Mouse (Mus musculus): ENCODE measurements around the gene Mrm1. TPM values are rescaled to one million over a fixed set of nuclear protein-coding genes. Genes with fewer than 3 reads are reported as not detected.

The Mrm1 gene
- polyA plus RNA-seq, 1 experiment from 2014 or later, result 11.0 TPM

DNA sequence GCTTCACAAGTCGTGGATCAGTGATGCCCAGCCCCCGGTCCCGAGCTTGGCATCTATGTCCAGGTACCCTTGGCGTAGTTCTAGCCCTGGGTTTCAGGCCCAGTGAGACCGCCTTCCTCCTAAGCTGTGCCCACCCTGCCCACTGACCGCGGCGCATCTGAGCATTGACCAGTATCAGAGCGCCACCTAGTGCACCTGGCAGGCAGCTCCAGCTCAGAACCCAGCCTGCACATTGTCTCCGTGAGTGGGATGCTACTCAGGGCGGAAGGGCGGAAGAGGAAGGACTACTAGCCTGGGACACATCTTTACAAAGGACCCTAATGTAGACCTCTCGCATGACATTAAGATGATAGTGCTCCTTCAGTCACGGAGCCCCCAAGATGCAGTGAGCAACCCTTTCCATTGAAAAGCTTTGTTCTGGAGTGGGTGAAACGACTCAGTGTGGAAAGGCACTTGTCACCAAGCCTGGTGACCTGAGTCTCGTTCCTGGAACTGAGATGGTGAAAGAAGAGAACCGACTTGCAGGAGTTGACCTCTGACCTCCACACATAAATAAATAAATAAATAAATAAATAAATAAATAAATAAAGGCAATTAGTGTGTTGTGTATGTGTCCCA is 24.7 kb downstream of the Mrm1 start:
- peak; percentile 63; the same call in 1 of the 2 replicates for ATAC-seq (ENCODE audit: insufficient number of reproducible peaks, insufficient read depth, low FRiP score, low read depth)
- Histone ChIP-seq H3K4me1 (ENCODE audit: control insufficient read depth, insufficient read depth, low read length) (no peaks in the 10 kb centered on the region), H3K27ac (ENCODE audit: low read length) (no peak overlapping the region), H3K9ac (replicated peaks; ENCODE audit: low read depth, low read length) (no peak overlapping the region), H3K9me3 (ENCODE audit: control insufficient read depth, low read depth, low read length) (no peaks in the 10 kb centered on the region), H3K4me2 (replicated peaks; ENCODE audit: low read depth, low read length) (0 out of 2 replicates have a peak overlapping the region, but pooled peaks have one; percentile 2), H3K27me3 (ENCODE audit: control insufficient read depth, insufficient read depth, low read length) (no peaks in the 10 kb centered on the region), H3K36me3 (ENCODE audit: control insufficient read depth, insufficient read depth, low read length) (no peaks in the 10 kb centered on the region), H3K4me3 (ENCODE audit: low read depth, low read length) (no peak overlapping the region)
- 9% methylated on average over 17 of the region's 17 CpGs for WGBS

DNA sequence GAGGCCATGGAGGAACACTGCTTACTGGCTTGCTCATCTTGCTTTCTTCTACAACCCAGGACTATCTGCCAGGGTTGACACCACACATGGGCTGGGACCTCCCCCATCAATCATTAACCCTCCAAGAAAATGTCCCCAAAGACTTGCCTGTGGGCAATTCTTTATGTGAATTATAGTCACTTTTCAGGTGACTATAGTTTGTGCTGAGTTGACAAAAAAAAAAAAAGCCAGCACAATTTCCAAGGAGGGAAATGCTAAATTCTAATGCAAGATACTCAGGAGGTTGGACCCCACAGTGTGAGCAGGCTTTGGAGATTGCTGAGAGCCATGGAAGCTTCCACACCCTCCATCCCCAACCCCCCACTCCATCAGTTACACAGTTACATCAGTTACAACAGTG is 25.8 kb downstream of the Mrm1 start:
- H3K9me3 ChIP-seq (ENCODE audit: control insufficient read depth, low read depth, low read length), result no peaks in the 10 kb centered on the region
- H3K4me2 ChIP-seq (replicated peaks; ENCODE audit: low read depth, low read length), result no peak overlapping the region
- H3K9ac ChIP-seq (replicated peaks; ENCODE audit: low read depth, low read length), result no peak overlapping the region
- no peaks in the 10 kb centered on the region for H3K27me3 ChIP-seq (ENCODE audit: control insufficient read depth, insufficient read depth, low read length)
- no peak for ATAC-seq (ENCODE audit: insufficient number of reproducible peaks, insufficient read depth, low FRiP score, low read depth)
- H3K27ac ChIP-seq (ENCODE audit: low read length), result no peak overlapping the region
- no peaks in the 10 kb centered on the region for H3K4me1 ChIP-seq (ENCODE audit: control insufficient read depth, insufficient read depth, low read length)
- H3K4me3 ChIP-seq (ENCODE audit: low read depth, low read length), result no peak overlapping the region
- no peaks in the 10 kb centered on the region for H3K36me3 ChIP-seq (ENCODE audit: control insufficient read depth, insufficient read depth, low read length)

DNA sequence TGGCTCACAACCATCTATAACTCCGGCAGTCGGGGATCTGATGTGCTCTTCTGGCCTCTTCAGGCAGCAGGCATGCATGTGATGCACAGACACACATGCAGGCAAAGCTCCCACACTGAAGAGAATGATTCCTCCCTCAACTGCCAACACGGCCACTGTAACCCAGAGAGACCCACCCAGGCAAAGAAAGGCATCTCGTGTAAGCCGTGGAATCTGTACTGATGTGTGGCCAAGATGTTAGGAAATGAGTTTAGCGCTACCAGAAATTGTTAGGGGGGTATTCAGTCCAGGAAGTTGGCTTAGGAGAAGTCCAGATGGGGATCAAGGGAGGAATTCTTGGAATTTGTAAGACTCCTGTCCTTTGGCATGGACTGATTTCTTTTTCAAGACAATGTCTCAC is 28.9 kb downstream of the Mrm1 start:
- no peak overlapping the region for H3K4me3 ChIP-seq (ENCODE audit: low read depth, low read length)
- WGBS, result 37% methylated on average over 6 of the region's 6 CpGs
- H3K9me3 ChIP-seq (ENCODE audit: control insufficient read depth, low read depth, low read length), result no peaks in the 10 kb centered on the region
- H3K27me3 ChIP-seq (ENCODE audit: control insufficient read depth, insufficient read depth, low read length), result no peaks in the 10 kb centered on the region
- no peaks in the 10 kb centered on the region for H3K4me1 ChIP-seq (ENCODE audit: control insufficient read depth, insufficient read depth, low read length)
- no peak overlapping the region for H3K4me2 ChIP-seq (replicated peaks; ENCODE audit: low read depth, low read length)
- H3K9ac ChIP-seq (replicated peaks; ENCODE audit: low read depth, low read length), result no peak overlapping the region
- no peak overlapping the region for H3K27ac ChIP-seq (ENCODE audit: low read length)
- H3K36me3 ChIP-seq (ENCODE audit: control insufficient read depth, insufficient read depth, low read length), result no peaks in the 10 kb centered on the region
- ATAC-seq (ENCODE audit: insufficient number of reproducible peaks, insufficient read depth, low FRiP score, low read depth), result no peak

DNA sequence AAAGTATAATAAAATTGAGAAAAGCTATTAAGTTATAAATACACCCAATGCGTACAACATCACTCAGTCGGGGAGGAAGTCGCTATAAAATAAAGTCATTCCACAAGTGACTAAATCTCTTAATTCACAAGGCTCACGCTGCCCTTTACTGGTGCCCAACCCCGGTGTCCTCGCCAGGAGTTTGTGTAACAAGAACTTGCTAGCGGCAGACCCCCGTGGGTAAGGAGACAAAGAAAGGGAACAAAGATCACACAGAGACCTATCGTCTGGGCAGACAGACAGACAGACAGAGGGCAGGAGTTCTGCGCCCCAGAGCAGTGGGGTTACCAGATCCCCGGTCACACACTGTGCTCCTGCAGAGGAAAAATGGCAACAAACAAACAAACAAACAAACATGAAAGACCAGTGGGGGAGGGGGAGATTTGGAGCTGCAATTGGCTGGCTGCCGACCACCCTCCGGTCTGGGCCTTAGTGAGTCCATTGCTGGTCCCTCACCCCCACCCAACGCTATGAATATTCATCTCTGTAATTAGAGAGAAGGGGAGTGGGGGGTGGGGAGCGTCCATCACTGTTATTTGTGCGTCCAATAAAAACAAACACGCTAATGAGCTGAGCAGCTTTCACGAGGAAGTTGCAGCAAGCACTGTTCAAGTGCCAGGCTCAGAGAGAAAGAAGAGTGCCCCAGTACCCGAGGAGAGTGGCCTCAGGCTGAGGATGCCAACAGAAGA is 39.0 kb downstream of the Mrm1 start:
- H3K9me3 ChIP-seq (ENCODE audit: control insufficient read depth, low read depth, low read length), result no peaks in the 10 kb centered on the region
- 5% methylated on average over 19 of the region's 19 CpGs for WGBS
- H3K27ac ChIP-seq (ENCODE audit: low read length), result no peak overlapping the region
- H3K4me1 ChIP-seq (ENCODE audit: control insufficient read depth, insufficient read depth, low read length), result 0 out of 2 replicates have a peak, but pooled peaks cover 4% of the 10 kb centered on the region
- no peak overlapping the region for H3K4me3 ChIP-seq (ENCODE audit: low read depth, low read length)
- H3K9ac ChIP-seq (replicated peaks; ENCODE audit: low read depth, low read length), result no peak overlapping the region
- H3K27me3 ChIP-seq (ENCODE audit: control insufficient read depth, insufficient read depth, low read length), result 0 out of 2 replicates have a peak, but pooled peaks cover 13% of the 10 kb centered on the region
- no peak for ATAC-seq (ENCODE audit: insufficient number of reproducible peaks, insufficient read depth, low FRiP score, low read depth)
- no peak overlapping the region for H3K4me2 ChIP-seq (replicated peaks; ENCODE audit: low read depth, low read length)
- H3K36me3 ChIP-seq (ENCODE audit: control insufficient read depth, insufficient read depth, low read length), result no peaks in the 10 kb centered on the region

DNA sequence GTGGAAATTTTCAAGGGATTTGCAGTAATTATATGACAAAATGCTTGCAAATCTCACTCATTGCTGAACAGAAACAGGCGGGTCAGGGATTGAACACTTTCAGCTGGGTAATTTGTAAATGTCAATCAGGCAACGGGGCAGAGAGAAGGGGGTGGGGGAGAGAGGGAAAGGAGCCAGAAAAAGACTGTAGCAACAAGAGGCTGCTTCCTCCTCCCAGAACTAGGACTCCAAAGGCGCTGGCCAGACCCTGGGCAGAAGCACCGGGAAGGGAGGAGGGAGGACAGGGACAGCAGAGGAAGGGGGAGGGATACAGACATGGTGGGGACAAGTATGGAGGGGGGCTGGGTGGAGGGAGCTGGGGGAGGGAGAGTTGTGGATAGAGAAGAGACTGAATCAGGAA is 43.8 kb downstream of the Mrm1 start:
- no peak overlapping the region for H3K27ac ChIP-seq (ENCODE audit: low read length)

DNA sequence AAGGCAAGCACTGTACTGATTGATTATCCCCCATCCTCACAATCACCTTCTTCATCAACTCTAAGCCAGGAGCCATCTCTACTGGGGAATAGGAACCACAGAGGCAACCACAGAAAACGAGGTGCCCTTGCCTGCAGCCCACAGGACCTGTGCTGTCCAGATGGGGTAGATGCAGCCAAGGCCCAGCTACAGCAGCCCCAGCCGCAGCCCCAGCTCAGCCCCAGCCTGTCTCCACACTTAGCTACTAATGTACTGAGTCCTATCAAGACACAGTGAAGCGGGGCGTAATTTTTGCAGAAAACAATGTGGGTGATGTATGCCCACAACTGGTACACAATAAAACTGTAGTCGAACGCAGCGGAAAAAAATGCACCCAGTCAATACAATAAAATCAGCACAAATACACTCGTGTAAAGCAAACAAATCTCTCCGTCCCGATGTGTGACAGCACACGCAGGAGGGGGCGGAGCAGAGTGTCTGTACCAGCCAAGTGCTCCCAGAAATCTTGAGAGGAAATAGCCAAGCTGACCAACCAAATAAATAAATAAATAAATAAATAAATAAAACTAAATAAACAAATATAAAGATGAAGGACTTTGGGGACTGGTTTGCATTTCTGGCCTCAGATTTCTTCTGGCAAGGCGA is 44.3 kb downstream of the Mrm1 start:
- Histone ChIP-seq H3K36me3 (ENCODE audit: control insufficient read depth, insufficient read depth, low read length) (no peaks in the 10 kb centered on the region), H3K4me2 (replicated peaks; ENCODE audit: low read depth, low read length) (no peak overlapping the region), H3K27ac (ENCODE audit: low read length) (no peak overlapping the region), H3K27me3 (ENCODE audit: control insufficient read depth, insufficient read depth, low read length) (0 out of 2 replicates have a peak, but pooled peaks cover 5% of the 10 kb centered on the region), H3K9me3 (ENCODE audit: control insufficient read depth, low read depth, low read length) (no peaks in the 10 kb centered on the region), H3K9ac (replicated peaks; ENCODE audit: low read depth, low read length) (no peak overlapping the region), H3K4me1 (ENCODE audit: control insufficient read depth, insufficient read depth, low read length) (0 out of 2 replicates have a peak, but pooled peaks cover 4% of the 10 kb centered on the region), H3K4me3 (ENCODE audit: low read depth, low read length) (no peak overlapping the region)
- 50% methylated on average over 13 of the region's 13 CpGs for WGBS
- no peak for ATAC-seq (ENCODE audit: insufficient number of reproducible peaks, insufficient read depth, low FRiP score, low read depth)

More for the DNA sequence above, 43.8 kb downstream of the Mrm1 start:
- H3K4me1 ChIP-seq (ENCODE audit: control insufficient read depth, insufficient read depth, low read length), result 0 out of 2 replicates have a peak, but pooled peaks cover 4% of the 10 kb centered on the region
- H3K9ac ChIP-seq (replicated peaks; ENCODE audit: low read depth, low read length), result no peak overlapping the region
- H3K9me3 ChIP-seq (ENCODE audit: control insufficient read depth, low read depth, low read length), result no peaks in the 10 kb centered on the region
- H3K27me3 ChIP-seq (ENCODE audit: control insufficient read depth, insufficient read depth, low read length), result 0 out of 2 replicates have a peak, but pooled peaks cover 9% of the 10 kb centered on the region
- no peak overlapping the region for H3K4me2 ChIP-seq (replicated peaks; ENCODE audit: low read depth, low read length)
- H3K4me3 ChIP-seq (ENCODE audit: low read depth, low read length), result no peak overlapping the region
- H3K36me3 ChIP-seq (ENCODE audit: control insufficient read depth, insufficient read depth, low read length), result no peaks in the 10 kb centered on the region
- 0 out of 2 replicates have a peak, but pooled peaks have one; percentile 33 for ATAC-seq (ENCODE audit: insufficient number of reproducible peaks, insufficient read depth, low FRiP score, low read depth)
- 4% methylated on average over 4 of the region's 4 CpGs for WGBS

DNA sequence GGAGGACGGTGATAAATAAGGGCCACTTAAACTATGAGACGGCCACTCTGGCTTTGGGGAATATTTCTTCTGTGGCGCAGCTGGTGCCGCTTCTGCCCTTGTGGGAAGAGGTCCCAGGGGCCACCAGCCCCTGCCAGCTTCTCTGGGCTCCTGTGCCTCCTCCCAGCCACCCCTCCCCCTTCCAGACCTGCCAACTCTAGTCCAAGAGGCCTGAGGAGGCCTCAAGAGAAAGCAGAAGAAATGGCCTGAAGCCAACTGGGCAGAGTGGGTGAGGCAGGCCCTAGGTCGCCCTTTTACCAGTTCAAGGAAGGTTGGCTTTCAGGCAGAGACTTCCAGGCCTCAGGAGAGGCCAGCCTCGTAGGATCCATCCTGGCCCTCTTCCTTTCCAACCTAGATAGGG is 51.4 kb downstream of the Mrm1 start:
- Histone ChIP-seq H3K4me1 (ENCODE audit: control insufficient read depth, insufficient read depth, low read length) (peaks cover 9% of the 10 kb centered on the region; the same call in 1 of the 2 replicates), H3K9ac (replicated peaks; ENCODE audit: low read depth, low read length) (no peak overlapping the region), H3K27ac (ENCODE audit: low read length) (no peak overlapping the region), H3K4me3 (ENCODE audit: low read depth, low read length) (no peak overlapping the region), H3K9me3 (ENCODE audit: control insufficient read depth, low read depth, low read length) (no peaks in the 10 kb centered on the region), H3K4me2 (replicated peaks; ENCODE audit: low read depth, low read length) (no peak overlapping the region), H3K27me3 (ENCODE audit: control insufficient read depth, insufficient read depth, low read length) (no peaks in the 10 kb centered on the region; the same call in 1 of the 2 replicates), H3K36me3 (ENCODE audit: control insufficient read depth, insufficient read depth, low read length) (no peaks in the 10 kb centered on the region)
- ATAC-seq (ENCODE audit: insufficient number of reproducible peaks, insufficient read depth, low FRiP score, low read depth), result no peak
- 61% methylated on average over 6 of the region's 6 CpGs for WGBS

DNA sequence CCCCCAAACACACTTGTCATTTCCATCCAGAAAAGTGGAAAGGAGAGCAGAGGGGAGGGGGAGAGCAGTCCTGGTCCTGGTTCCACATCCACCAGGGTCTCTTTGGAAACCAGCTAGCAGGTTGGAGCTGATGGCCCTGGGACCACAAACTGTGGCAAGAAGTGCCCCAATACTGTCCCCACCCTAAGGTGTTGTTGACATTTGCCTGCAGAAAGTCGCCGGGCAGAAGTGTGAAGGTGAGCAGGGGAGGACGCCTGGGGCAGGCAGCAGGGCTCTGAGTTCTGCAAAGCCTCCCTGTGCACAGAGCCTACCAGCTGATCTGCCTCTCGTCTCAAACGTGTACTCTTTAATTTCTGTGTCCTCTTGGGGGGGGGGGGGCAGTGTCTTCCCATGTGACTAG is 54.2 kb downstream of the Mrm1 start:
- Histone ChIP-seq H3K4me3 (ENCODE audit: low read depth, low read length) (no peak overlapping the region), H3K27ac (ENCODE audit: low read length) (no peak overlapping the region), H3K9ac (replicated peaks; ENCODE audit: low read depth, low read length) (no peak overlapping the region), H3K27me3 (ENCODE audit: control insufficient read depth, insufficient read depth, low read length) (no peaks in the 10 kb centered on the region; the same call in 1 of the 2 replicates), H3K4me2 (replicated peaks; ENCODE audit: low read depth, low read length) (peak overlapping the region; percentile 29; the same call in 1 of the 2 replicates), H3K4me1 (ENCODE audit: control insufficient read depth, insufficient read depth, low read length) (peaks cover 9% of the 10 kb centered on the region; the same call in 1 of the 2 replicates), H3K36me3 (ENCODE audit: control insufficient read depth, insufficient read depth, low read length) (no peaks in the 10 kb centered on the region), H3K9me3 (ENCODE audit: control insufficient read depth, low read depth, low read length) (no peaks in the 10 kb centered on the region)
- ATAC-seq (ENCODE audit: insufficient number of reproducible peaks, insufficient read depth, low FRiP score, low read depth), result no peak
- WGBS, result 21% methylated on average over 5 of the region's 5 CpGs
